Mouse (Mus musculus): ENCODE measurements around the gene Heatr5a.

GRCm38 (mm10) chr12:52013274-52013673, 42.2 kb upstream of the Heatr5a start:
- no peak for TF ChIP-seq POLR2A (IDR thresholded peaks at IDR 0.05; ENCODE audit: extremely low read depth, insufficient read depth, low read length)
- no peak for TF ChIP-seq CTCF (IDR thresholded peaks at IDR 0.05; ENCODE audit: extremely low read depth, insufficient read depth, low read length)
